Mouse (Mus musculus) T-helper 17 cell (primary cell): ENCODE data around the gene Rnps1.

ENCODE experiments used
- in situ Hi-C, 2 experiments: fragments of 300-600 bp; cut with MboI, MseI; formaldehyde crosslinking; loops; 1 replicate in 1 of 2; 2 replicates in 1 of 2; pipeline ENCODE4 v1.15.1; 2025; ENCODE audit warnings: high pct_unique_total_duplicates in 2 of 2

Rnps1 gene

DNA sequence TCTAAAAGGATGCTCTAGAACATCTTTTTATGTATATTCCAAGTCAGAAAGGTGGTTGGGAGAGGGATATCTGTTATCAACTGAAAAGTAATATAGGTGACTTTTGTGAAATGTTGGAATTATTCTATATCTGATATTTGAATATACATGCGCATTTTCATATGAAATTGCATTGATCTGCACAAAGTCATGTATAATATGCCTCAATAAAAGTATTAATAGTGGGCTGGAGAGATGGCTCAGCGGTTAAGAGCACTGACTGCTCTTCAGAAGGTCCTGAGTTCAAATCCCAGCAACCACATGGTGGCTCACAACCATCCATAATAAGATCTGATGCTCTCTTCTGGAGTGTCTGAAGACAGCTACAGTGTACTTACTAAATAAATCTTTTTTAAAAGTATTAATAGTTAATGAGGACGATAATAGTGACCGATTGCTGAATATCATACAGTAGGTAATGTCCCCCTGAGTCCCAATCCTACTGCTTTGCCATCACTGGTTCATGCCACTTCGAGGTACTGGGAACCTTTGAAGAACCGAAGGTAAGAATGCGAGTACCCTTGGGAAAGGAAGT is 55.1 kb downstream of the Rnps1 start:
- in situ Hi-C loops: loop anchor here in 1 of 2 experiments (25.0 kb wide), 1 partner anchor 1443 kb away; the partner anchor contains the start of gene Rab40c

DNA sequence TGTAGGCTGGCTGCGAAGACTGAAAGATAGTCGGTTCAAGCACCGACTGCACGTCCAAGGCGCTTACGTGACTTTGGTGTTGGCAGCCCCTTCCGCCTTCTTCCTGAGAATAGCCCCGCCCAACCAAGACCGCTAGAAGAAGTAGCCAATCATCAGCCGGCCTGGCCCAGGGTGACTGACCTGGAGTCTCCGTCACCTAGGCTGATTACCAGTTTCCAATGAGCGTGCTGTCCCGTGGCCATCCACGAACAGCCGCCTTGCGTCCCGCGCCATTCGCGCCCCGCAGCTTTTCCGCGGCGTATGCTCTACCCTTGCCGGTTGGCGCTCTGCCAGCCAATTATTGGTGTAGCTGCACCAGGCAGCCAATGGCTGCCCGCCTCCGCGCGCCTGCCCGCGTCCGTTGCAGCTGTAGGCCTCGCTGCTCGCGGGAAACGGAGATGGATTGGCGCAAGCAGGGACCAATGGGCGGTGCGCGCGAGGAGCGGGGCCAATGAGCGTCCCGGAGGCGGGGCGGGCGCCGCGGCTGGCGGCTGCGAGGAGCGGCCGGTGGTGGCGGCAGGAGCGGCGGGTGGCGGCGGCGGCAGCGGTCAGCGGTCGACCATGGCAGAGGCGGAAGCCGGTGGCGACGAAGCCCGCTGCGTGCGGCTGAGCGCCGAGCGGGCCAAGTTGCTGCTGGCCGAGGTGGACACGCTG is 55.7 kb downstream of the Rnps1 start, which contains the start of the genes E4f1 and Pgp:
Gene E4f1 (minus strand): TSS at position 404 of the 693 bp plus-strand sequence.
Gene Pgp (plus strand): TSS at position 483 of the 693 bp plus-strand sequence.
- in situ Hi-C loops: loop anchor here in 1 of 2 experiments (25.0 kb wide), 1 partner anchor 1442 kb away; the partner anchor contains the start of gene Rab40c

DNA sequence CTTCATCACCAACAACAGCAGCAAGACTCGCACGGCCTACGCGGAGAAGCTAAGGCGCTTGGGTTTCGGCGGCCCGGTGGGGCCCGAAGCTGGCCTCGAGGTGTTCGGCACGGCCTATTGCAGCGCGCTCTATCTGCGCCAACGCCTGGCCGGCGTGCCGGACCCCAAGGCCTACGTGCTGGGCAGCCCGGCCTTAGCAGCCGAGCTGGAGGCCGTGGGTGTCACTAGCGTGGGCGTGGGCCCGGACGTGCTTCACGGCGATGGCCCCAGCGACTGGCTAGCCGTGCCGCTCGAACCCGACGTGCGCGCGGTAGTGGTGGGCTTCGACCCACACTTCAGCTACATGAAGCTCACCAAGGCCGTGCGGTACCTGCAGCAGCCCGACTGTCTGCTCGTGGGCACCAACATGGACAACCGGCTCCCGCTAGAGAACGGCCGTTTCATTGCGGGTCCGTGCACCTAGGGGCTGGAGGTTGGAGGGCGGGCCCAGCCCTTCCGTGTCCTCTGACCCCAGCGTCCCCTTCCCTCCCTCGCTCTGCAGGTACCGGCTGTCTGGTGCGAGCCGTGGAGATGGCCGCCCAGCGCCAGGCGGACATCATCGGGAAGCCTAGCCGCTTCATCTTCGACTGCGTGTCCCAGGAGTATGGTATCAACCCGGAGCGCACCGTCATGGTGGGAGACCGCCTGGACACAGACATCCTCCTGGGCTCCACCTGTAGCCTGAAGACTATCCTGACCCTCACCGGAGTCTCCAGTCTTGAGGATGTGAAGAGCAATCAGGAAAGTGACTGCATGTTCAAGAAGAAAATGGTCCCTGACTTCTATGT is 56.5 kb downstream of the Rnps1 start:
- in situ Hi-C loops: loop anchor here in 1 of 2 experiments (25.0 kb wide), 1 partner anchor 1441 kb away; the partner anchor contains the start of gene Rab40c

DNA sequence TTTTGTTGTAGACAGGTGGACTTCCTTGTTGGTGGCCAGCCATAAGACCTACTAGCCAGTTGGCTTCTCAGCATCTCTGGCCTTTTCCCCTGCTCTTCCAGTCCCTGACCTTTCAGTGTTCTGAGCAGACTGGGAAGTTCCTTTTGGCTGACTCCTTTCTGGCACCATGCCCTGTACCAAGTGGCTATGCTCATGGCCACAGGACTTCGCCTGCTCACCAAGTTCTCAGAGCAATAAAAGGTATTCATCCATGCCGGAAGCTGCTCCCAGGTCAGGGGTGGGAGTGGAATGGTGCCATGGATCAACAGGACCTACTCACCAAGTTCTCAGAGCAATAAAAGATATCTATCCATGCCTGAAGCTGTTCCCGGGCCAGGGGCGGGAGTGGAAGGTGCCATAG is 58.1 kb downstream of the Rnps1 start:
- in situ Hi-C loops: loop anchor here in 1 of 2 experiments (25.0 kb wide), 1 partner anchor 1440 kb away; the partner anchor contains the start of gene Rab40c

DNA sequence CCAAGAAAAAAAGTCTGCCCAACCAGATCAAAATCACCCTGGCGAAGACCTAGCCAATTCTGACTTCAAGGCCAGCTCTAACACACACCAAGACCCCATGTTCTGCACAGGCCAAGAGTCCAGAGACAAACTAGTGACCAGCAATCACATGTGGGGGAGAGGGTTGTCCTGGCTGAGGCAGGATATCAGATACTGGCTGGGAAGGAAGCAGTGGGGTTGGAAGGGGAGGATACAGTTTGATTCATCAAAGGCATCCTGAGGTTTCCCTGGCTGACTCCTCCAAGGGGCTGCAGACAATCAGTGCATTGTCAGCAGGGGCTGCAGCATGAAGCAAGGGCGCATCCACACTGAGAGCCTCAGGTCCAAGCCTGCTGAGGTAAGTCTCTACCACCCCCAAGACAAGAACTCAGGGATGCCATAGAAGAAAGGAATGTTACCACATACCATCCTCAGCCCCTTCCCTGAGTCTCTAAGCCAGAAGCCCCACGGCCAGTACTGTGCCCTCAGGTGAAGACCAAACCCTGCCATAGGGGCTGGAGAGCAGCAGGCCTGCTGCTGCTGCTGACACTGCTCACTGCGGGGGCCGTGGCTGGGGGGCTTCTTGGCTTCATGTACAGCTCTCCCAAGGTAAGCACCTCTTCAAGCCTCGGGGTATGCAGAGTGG is 59.4 kb downstream of the Rnps1 start, which contains the start of gene Bricd5:
Gene Bricd5 (plus strand): TSS at position 273 of the 664 bp plus-strand sequence.
- in situ Hi-C loops: loop anchor here in 1 of 2 experiments (25.0 kb wide), 1 partner anchor 1439 kb away; the partner anchor contains the start of gene Rab40c

DNA sequence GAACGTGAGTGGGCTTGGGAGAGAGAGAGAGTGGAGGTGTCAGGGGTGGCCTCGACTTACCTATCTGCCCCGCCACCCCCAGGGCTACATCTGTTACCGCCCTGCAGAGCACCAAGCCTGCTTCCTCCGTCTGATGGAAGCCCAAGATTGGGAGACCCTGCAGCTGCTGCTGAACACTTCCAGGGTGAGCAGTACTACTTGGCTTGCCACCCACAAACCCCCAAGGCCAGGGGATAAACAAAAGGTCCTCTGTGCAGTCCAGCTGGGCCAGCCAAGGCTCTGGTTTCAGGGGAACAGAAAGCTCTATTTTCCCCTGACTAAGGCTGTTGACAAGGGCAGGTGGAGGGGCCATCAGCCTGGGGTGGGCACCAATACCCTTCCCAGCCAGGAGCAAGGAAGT is 60.2 kb downstream of the Rnps1 start:
- in situ Hi-C loops: loop anchor here in 1 of 2 experiments (25.0 kb wide), 1 partner anchor 1438 kb away; the partner anchor contains the start of gene Rab40c
